Mouse (Mus musculus): ENCODE data around the gene Gm8332. TPM values are rescaled to one million over a fixed set of nuclear protein-coding genes. Genes with fewer than 3 reads are reported as not detected.
"Not testable (repeated sequence)": the region's sequence is repeated elsewhere in the genome, so short reads cannot be mapped to it uniquely, and the experiment has no call there.

Gm8332 gene
- polyA plus RNA-seq (2015; fragmentation: Nextera tagmentation; extraction: Ambion mirVana) = not detected in 2 replicates

DNA sequence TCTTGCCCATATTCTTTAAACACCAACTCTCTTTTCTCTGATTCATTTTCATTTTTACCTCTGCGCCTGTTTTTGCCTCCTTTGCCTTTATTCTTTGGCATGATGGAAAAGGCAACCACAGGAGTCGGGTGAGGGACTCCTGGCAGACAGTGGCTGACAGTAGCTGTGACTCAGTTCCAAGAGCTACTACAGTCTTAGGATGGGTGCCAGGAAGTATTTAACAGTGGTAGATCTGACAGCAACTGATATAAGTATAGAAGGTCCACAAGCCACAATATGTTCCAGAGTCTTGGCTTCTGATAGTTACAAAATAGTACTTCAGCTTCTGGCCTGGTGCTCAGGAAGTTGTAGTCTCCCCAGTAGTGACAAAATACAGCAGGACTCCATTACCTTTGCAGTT lies at the start of gene Gm8332:
Gene Gm8332, minus strand, starts transcription at position 101 of the 400 bp plus-strand sequence.
- ATAC-seq; H3K36me3 ChIP-seq (ENCODE audit: poor library complexity, severe bottlenecking); H3K4me1 ChIP-seq; H3K4me3 ChIP-seq; H3K27me3 ChIP-seq; H3K9ac ChIP-seq; H3K4me2 ChIP-seq; H3K27ac ChIP-seq; H3K9me3 ChIP-seq (replicated peaks): not testable (repeated sequence)
- 80% methylated on average over 1 of the region's 2 CpGs for WGBS

- H3K4me3 ChIP-seq; H3K4me1 ChIP-seq; H3K4me2 ChIP-seq; H3K27ac ChIP-seq; ATAC-seq; H3K36me3 ChIP-seq (ENCODE audit: poor library complexity, severe bottlenecking); H3K9me3 ChIP-seq (replicated peaks); H3K9ac ChIP-seq; H3K27me3 ChIP-seq: not testable (repeated sequence)
- WGBS = 85% methylated on average over 2 of the region's 2 CpGs
Observed at GRCm38 (mm10) chr12:88297171-88297570, 47.3 kb upstream of the Gm8332 start.

DNA sequence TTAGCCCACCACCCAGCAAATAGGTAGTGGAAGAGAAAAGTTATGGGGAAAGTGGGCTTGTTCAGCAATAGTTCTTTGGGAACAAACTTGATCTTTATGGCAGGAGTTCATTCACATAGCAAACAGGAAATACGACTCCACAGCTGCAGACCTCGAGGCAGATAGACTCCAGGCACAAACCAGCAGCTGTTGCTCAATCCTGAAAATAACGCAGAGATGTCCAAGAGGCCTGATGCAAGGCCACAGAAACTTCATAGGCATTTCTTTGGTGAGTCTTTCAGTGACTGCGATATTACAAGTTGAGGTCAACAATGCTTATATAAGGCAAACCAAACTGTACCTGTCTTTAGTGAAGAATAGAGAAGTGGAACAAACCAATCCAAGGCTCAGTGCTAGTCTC lies 43.2 kb upstream of the Gm8332 start:
- H3K27me3 ChIP-seq; H3K9me3 ChIP-seq (replicated peaks); ATAC-seq; H3K9ac ChIP-seq; H3K4me1 ChIP-seq; H3K4me3 ChIP-seq; H3K4me2 ChIP-seq; H3K27ac ChIP-seq; H3K36me3 ChIP-seq (ENCODE audit: poor library complexity, severe bottlenecking): not testable (repeated sequence)
- WGBS = 77% methylated on average over 4 of the region's 4 CpGs

DNA sequence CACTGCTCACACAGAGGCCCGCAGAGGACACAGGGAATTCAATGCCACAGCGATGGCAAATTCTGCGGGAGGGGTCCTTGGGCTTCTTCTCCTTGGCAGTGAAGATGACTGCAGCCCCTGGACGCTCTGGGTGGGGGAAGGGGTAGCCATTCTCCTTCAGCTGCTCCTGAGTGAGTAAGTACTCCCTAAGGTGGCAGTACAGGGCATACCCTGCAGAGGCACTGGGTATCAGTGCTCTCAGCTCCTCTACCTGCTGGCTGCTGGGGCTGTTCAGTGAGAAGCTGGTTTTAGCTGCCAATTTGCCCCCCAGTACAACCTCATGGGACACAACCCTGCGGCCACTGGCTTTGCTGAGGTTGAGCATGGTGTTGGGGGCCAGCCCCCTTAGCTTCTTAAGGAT lies 35.3 kb upstream of the Gm8332 start:
- not testable (repeated sequence) for ATAC-seq; H3K27ac ChIP-seq; H3K9me3 ChIP-seq (replicated peaks); H3K4me2 ChIP-seq; H3K27me3 ChIP-seq; H3K36me3 ChIP-seq (ENCODE audit: poor library complexity, severe bottlenecking); H3K4me1 ChIP-seq; H3K9ac ChIP-seq; H3K4me3 ChIP-seq
- WGBS = 89% methylated on average over 5 of the region's 5 CpGs

DNA sequence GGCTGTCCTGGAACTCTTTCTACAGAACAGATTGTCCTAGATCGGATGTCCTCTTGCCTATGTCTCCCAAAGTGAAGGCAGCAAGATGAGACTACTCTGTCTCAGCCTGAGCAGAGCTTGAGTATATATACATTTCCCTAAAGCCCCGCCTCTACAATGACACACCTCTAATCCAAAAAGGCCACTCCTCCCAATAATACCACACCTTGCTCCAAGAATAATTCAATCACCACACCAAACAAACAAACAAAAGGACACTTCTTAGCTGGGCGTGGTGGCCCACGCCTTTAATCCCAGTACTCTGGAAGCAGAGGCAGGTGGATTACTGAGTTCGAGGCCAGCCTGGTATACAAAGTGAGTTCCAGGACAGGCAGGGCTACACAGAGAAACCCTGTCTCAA lies 24.5 kb upstream of the Gm8332 start, which contains the start of gene Gm5662:
Gene Gm5662, minus strand, starts transcription at position 101 of the 400 bp plus-strand sequence.
- WGBS = 88% methylated on average over 5 of the region's 5 CpGs
- H3K4me2 ChIP-seq; H3K9ac ChIP-seq; H3K4me1 ChIP-seq; H3K36me3 ChIP-seq (ENCODE audit: poor library complexity, severe bottlenecking); H3K27me3 ChIP-seq; H3K27ac ChIP-seq; H3K4me3 ChIP-seq; ATAC-seq; H3K9me3 ChIP-seq (replicated peaks): not testable (repeated sequence)

- no peak overlapping the region for H3K4me2 ChIP-seq
- H3K27me3 ChIP-seq = no peaks in the 10 kb centered on the region
- no peak overlapping the region for H3K27ac ChIP-seq
- ATAC-seq = no peak
- H3K36me3 ChIP-seq (ENCODE audit: poor library complexity, severe bottlenecking) = no peaks in the 10 kb centered on the region
- no peak overlapping the region for H3K4me3 ChIP-seq
- H3K4me1 ChIP-seq = no peaks in the 10 kb centered on the region
- no peak overlapping the region for H3K9ac ChIP-seq
- no peaks in the 10 kb centered on the region for H3K9me3 ChIP-seq (replicated peaks)
- 44% methylated on average over 1 of the region's 1 CpGs for WGBS
Observed at GRCm38 (mm10) chr12:88257241-88257640, 7.3 kb upstream of the Gm8332 start.

DNA sequence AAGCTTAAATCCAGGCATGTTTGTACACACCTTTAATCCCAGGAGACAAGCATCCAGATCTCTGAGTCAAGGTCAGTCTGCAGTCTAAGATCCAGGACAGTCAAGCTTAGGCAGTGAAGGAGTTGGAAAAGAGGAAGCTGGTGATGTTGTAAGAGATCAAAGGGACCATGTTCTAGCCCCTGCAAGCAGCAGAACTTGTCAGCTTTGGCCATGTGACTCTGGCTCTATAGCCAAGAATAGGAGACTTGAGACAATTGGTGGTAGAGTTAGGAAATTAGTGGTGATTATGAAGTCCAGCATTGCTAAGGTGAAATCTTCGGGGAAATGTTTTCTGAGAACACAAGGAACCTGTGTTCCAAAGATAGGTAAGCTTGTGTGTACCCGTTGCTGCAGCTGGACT lies 6.0 kb upstream of the Gm8332 start:
- WGBS = 58% methylated on average over 2 of the region's 2 CpGs

DNA sequence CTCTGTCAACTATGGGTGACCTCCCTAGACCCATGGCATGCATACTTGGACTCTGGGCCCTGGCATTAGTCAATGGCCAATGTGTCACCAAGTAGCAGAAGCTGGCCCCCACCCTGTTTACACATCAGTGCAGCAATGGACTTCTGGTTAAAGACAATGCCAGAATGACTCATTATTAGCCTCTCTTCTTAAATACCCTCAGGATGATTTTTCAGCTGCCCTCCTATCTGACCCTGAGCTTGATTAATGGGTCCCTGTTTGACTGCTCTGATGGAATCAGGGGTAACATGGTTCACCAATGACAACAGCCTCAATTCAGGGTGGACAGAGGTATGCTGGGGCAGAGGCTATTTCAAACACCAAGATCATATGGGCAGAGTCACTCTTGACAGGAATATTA lies 4.1 kb downstream of the Gm8332 start:
- ATAC-seq; H3K36me3 ChIP-seq (ENCODE audit: poor library complexity, severe bottlenecking); H3K9me3 ChIP-seq (replicated peaks): not testable (repeated sequence)

More for the DNA sequence above, 6.0 kb upstream of the Gm8332 start:
- H3K27ac ChIP-seq; ATAC-seq; H3K27me3 ChIP-seq; H3K4me3 ChIP-seq; H3K9ac ChIP-seq; H3K4me2 ChIP-seq; H3K4me1 ChIP-seq; H3K36me3 ChIP-seq (ENCODE audit: poor library complexity, severe bottlenecking); H3K9me3 ChIP-seq (replicated peaks): not testable (repeated sequence)

DNA sequence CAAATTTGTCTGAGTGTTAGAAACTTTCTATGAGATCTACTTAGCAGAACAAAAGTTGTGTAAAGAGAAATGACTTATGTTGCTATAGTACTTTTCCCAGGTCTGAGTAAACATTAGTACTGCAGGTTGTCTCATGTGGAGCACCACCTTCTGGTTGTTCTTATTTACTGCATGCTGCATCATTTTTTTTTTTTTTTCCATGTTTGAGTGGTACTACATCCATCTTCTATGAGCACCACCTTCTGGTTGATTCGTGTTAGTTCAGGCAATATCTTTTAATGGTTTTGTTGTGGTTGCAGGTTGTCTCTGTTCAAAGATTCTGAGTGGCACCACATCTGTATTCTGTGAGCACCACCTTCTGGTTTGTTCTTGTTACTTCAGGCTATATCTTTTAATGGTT lies 7.0 kb downstream of the Gm8332 start:
- not testable (repeated sequence) for H3K4me1 ChIP-seq; H3K9me3 ChIP-seq (replicated peaks); H3K36me3 ChIP-seq (ENCODE audit: poor library complexity, severe bottlenecking); H3K4me3 ChIP-seq; H3K27ac ChIP-seq; ATAC-seq; H3K4me2 ChIP-seq; H3K9ac ChIP-seq; H3K27me3 ChIP-seq
- WGBS = 36% methylated on average over 1 of the region's 1 CpGs

More for the DNA sequence above, 4.1 kb downstream of the Gm8332 start:
- H3K4me1 ChIP-seq, H3K27me3 ChIP-seq, H3K27ac ChIP-seq, H3K9ac ChIP-seq, H3K4me3 ChIP-seq, H3K4me2 ChIP-seq: not testable (repeated sequence)

DNA sequence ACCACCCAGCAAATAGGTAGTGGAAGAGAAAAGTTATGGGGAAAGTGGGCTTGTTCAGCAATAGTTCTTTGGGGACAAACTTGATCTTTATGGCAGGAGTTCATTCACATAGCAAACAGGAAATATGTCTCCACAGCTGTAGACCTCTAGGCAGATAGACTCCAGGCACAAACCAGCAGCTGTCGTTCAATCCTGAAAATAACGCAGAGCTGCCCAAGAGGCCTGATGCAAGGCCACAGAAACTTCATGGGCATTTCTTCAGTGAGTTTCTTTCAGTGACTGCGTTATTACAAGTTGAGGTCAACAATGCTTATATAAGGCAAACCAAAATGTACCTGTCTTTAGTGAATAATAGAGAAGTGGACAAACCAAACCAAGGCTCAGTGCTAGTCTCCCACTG lies 30.5 kb downstream of the Gm8332 start:
- Histone ChIP-seq H3K4me2 (no peak overlapping the region), H3K9me3 (replicated peaks) (no peaks in the 10 kb centered on the region), H3K27ac (no peak overlapping the region), H3K4me1 (no peaks in the 10 kb centered on the region), H3K27me3 (no peaks in the 10 kb centered on the region), H3K4me3 (no peak overlapping the region), H3K36me3 (ENCODE audit: poor library complexity, severe bottlenecking) (no peaks in the 10 kb centered on the region), H3K9ac (no peak overlapping the region)
- WGBS = 92% methylated on average over 3 of the region's 3 CpGs
- ATAC-seq = no peak

- not testable (repeated sequence) for ATAC-seq; H3K27ac ChIP-seq; H3K4me1 ChIP-seq; H3K4me2 ChIP-seq; H3K9me3 ChIP-seq (replicated peaks); H3K9ac ChIP-seq; H3K4me3 ChIP-seq; H3K36me3 ChIP-seq (ENCODE audit: poor library complexity, severe bottlenecking); H3K27me3 ChIP-seq
Observed at GRCm38 (mm10) chr12:88218059-88218458, 31.8 kb downstream of the Gm8332 start.

GRCm38 (mm10) chr12:88214641-88215040 lies 35.3 kb downstream of the Gm8332 start:
- no peak overlapping the region for H3K9ac ChIP-seq
- no peak for ATAC-seq
- H3K36me3 ChIP-seq (ENCODE audit: poor library complexity, severe bottlenecking) = no peaks in the 10 kb centered on the region
- H3K4me2 ChIP-seq = no peak overlapping the region
- H3K9me3 ChIP-seq (replicated peaks) = 0 out of 2 replicates have a peak, but pooled peaks cover 3% of the 10 kb centered on the region
- H3K4me1 ChIP-seq = no peaks in the 10 kb centered on the region
- no peak overlapping the region for H3K4me3 ChIP-seq
- WGBS = 88% methylated on average over 12 of the region's 12 CpGs
- no peaks in the 10 kb centered on the region for H3K27me3 ChIP-seq
- H3K27ac ChIP-seq = no peak overlapping the region

DNA sequence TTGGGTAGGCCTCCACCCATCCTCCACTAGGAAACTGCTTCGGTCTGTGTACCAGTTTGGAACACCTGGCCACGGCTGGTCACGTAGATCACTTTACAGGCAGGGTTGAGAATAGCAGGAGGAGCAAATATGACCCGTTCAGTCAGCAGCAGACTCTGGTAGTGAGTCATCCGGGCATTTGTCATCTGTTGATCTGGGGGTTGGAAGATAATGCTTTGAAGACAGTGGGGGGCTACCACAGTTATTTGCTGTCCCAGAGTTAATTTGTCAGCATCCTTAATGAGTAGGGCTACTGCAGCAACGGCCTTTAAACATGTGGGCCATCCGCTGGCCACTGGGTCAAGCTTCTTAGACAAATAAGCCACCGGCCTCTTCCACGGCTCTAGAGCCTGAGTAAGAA lies 38.4 kb downstream of the Gm8332 start:
- not testable (repeated sequence) for H3K27ac ChIP-seq; H3K4me2 ChIP-seq; H3K9ac ChIP-seq; H3K4me1 ChIP-seq; H3K36me3 ChIP-seq (ENCODE audit: poor library complexity, severe bottlenecking); H3K9me3 ChIP-seq (replicated peaks); H3K4me3 ChIP-seq; ATAC-seq; H3K27me3 ChIP-seq
- 89% methylated on average over 9 of the region's 9 CpGs for WGBS

Measured in forebrain, embryonic 13.5 days (tissue).